Mouse (Mus musculus): ENCODE measurements around the gene Mdn1. TPM values are rescaled to one million over a fixed set of nuclear protein-coding genes. Genes with fewer than 3 reads are reported as not detected.

Gene Mdn1
- 10 to 100 TPM; 27.7 to 29.6 TPM for total RNA-seq (2021)
- long read RNA-seq, experiment 1, partial matches to known transcripts: 1 of 1 reads
- long read RNA-seq, experiment 1, other reads (novel, unspliced or antisense): 0 of 1 reads
- long read RNA-seq, experiment 2, partial matches to known transcripts: 1 of 3 reads
- long read RNA-seq, experiment 2, other reads (novel, unspliced or antisense): 2 of 3 reads

DNA sequence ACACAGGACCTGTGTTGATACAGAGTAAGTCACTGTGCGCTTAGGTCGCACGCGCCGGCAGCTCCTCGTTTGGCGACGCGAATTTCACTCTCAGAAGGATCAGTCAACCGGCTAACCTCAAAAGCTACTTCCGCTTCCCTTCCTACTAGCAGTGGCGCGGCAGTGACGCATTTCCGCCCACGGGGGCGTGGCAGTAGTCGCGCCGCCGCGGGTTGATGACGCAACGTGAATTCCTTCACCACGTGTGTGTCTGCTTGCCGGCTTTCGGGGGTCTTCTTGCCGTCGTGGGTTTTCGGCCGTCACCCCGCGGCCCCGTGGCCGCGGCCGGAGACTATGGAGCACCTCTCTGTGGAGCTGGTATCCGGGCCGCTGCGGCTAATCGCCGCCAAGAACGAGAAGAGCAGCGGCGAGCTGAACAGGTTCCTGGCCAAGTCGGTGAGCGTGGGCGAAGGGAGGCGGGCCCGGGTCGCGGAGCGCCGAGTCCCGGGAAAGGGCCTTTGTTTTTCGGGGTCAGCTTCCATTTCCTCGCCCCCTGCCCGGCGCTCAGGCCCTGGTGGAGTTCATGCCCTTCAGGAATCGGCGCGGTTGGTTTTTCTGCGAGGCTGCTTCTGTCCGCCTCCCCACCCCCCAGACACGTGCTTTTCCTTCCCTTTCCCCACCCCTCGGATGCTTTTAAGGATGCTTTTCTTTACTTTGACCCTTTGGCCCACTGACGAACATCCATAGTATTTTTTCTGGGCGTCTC lies at the start of gene Mdn1:
Gene Mdn1, plus strand, starts transcription at position 202 of the 745 bp plus-strand sequence.
- peak; percentile 96 to 97 for DNase-seq (ENCODE audit: low spot score in 2 of 2)

DNA sequence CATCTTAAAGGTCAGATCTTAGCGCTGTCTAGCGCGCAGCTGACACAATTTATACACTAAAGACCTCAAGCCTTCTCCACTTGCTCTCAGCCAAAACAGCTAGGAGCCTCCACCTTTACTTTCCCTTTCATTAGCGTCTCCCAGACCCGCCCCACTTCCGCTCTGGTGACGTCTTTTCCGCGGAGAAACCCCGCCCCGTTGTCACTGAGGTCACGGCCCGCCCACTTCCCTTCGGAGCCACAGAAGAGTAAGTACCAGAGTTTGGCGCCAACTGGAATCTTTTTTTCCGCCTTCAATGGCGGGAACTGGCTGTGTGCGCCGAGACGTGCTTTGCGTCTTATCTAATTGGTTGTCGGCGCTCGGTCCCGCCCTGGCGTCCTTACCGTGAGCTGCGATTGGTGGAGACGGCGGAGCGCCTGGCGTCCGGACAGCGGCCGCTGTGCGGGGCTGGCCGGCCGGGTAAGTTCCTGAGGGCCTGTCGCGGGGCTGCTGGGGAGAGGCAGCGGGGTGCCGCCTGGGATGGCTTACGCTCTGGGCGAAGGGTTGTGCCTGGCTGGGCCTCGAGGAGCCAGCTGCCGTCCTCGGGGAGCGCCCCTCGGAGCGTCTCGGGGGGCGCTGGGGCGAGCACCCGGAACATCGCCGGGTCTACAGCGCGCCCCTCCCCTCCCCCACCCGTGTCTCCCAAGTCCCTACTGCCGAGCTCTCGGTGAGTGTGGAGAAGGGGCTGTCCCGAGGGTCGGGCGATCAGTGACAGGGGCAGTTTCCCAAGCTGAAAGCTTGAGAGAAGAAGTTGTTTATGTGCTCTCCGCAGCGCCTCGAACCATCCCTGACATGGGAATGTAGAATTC lies 41.7 kb upstream of the Mdn1 start, which contains the start of gene Casp8ap2:
Gene Casp8ap2, plus strand, starts transcription at position 418 of the 848 bp plus-strand sequence.
- peak; percentile 97 for DNase-seq (ENCODE audit: low spot score in 2 of 2)

DNA sequence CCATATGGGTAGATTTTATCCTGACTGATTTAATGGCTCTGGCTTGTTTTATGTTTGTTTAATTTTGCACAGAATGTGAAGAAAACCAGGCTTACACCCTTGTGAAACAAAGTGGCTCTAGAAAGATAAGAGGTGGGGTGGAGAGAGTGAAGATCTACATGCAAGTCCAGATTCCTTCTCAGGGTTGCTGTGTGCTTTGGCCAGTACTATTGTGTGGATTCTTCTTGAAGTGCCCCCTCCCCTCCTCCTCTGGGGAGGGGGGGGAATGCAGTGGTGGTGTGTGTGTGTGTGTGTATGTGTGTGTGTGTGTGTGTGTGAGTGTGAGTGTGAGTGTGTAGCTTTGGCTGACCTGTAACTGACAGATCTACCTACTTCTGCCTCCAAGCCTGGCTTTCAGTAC lies 35.3 kb upstream of the Mdn1 start:
- DNase-seq (ENCODE audit: low spot score in 2 of 2): no peak

DNA sequence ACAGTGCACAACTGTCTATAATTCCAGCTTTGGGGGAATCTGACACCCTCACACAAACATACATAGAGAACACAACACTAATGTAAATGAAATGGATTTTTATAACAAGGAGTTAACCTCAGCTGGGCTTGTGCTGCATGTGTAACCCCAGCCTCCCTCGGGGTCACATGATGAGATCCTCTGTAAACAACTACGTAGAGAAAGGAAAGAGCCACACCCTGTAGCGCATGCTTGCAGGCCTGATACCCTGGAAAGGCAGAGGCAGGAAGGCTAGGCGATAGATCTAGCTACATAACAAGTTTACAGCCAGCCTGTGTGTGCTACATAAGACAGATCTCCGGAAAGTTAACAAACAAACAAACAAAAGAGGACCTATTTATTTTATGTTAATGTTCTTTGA lies 5.2 kb upstream of the Mdn1 start:
- no peak for DNase-seq (ENCODE audit: low spot score in 2 of 2)

GRCm38 (mm10) chr4:32656146-32656904 lies 594 bp upstream of the Mdn1 start:
- DNase-seq (ENCODE audit: low spot score in 2 of 2): no peak

- DNase-seq (ENCODE audit: low spot score in 2 of 2): no peak
These were observed 8.9 kb downstream of the Mdn1 start for GRCm38 (mm10) chr4:32665843-32666242.

- no peak for DNase-seq (ENCODE audit: low spot score in 2 of 2)
These were observed 11.4 kb downstream of the Mdn1 start for GRCm38 (mm10) chr4:32668291-32668690.

GRCm38 (mm10) chr4:32669825-32670224 lies 12.9 kb downstream of the Mdn1 start:
- no peak for DNase-seq (ENCODE audit: low spot score in 2 of 2)

- no peak for DNase-seq (ENCODE audit: low spot score in 2 of 2)
These were observed 17.1 kb downstream of the Mdn1 start for GRCm38 (mm10) chr4:32674025-32674424.

DNA sequence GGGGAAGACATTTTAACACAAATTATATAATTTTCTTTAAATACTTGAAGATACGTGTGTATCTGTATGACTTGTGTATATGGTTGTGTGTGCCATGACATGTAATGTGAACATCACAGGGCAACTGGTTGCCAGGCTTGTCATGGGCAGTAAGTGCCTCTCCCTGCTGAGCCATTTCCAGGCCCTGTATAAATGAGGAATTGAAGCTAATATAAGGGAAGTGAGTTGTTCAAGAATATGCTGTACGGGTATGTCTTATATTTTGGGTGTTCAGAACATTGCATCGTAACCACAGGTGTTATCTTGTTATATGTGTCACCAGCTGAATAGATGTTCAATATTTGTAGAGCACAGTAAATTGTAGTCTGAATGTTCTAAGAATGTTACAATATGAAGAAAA lies 20.6 kb downstream of the Mdn1 start:
- DNase-seq (ENCODE audit: low spot score in 2 of 2): no peak

DNA sequence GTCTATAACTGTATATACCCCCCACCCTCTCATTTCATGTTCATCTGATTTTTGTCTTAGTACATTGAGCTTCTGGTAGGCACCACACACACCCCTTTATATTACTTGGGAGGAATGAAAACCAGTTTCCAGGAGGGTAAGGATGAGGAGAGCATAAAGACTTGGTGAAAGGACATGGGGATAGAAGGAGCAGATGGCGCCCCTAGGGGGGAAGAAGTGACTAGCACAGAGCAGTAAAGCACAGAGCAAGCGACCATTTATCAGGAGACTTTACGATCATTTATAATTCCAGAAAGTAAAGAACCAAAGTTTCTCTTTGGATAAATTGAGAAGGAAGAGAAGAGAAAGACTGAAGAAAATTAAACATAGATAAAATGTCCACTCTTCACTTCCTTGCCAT lies 23.9 kb downstream of the Mdn1 start:
- DNase-seq (ENCODE audit: low spot score in 2 of 2): no peak

DNA sequence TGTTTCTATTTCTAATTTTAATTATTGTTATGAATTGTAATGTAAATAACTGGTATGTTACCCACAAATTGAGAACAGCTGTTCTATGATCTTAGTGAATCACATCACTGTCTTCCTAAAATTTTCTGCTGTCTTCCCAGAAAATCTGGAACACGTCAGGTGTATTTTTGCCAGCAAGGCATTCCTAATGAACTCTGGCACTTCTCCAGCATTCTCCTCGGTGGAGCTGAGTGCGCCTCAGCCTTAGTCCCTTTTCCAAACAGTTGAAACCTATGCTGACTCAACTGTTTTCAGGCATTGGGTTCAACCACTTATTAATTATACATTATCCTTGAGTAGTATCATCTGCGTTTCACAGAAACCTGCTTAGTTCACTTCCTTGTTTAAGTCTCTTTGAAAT lies 25.6 kb downstream of the Mdn1 start:
- no peak for DNase-seq (ENCODE audit: low spot score in 2 of 2)

- DNase-seq (ENCODE audit: low spot score in 2 of 2): no peak
These were observed 26.2 kb downstream of the Mdn1 start for GRCm38 (mm10) chr4:32683061-32683582.

DNA sequence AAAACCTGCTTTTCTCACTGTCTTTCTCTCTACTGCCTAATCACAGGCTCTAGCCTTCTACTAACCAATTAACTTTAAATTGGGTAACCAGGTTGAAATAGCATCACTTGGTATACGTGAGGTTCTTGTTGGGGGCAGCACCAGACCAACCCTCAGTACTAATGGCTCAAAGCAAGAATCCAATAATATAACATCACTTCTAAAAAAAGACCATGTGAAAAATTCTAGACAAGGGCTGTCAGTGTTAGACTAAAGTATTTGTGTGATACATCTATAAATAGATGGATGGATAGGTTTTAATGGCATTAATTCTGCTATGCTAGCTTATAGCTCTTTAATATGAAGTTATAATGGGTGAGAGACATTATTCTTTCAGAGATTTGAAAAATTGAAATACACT lies 60.8 kb downstream of the Mdn1 start:
- DNase-seq (ENCODE audit: low spot score in 2 of 2): no peak

DNA sequence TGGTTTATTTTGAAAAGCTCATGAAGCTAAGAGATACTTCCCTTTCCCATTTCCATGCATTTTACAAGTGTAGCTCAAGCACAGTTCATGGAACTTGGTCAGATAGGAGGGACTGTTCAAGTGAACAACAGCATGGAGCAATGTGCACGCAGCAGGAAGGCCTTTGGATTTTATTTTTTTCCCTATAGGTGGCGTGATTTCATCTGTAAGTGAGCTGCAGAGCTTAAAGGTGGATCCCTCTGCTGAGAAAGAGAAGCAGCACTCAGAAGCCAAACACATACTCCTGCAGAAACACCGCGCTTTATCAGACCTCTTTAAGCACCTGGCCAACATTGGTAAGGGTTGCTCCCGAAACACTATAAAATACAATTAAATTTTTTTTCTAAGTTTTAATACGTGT lies 88.5 kb downstream of the Mdn1 start:
- no peak for DNase-seq (ENCODE audit: low spot score in 2 of 2)

DNA sequence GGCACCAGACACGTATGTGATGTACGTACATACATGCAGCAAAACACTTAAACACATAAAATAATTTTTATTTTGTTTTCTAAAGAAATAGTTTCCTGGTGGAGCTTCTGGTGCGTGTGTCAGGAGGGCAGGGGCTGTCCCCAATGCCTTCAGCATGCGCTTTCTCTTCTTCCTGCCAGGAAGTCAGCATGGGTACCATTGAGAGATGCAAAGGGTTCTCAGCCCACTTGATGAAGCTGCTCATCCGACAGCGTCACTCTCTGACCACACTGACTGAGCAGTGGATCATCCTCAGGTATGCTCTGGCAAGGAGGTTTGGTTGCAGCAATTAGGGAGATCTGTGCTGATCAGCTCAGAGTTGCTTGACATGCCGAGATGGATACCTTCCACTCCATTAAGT lies 91.5 kb downstream of the Mdn1 start:
- DNase-seq (ENCODE audit: low spot score in 2 of 2): no peak

GRCm38 (mm10) chr4:32750711-32751110 lies 93.8 kb downstream of the Mdn1 start:
- no peak for DNase-seq (ENCODE audit: low spot score in 2 of 2)

DNA sequence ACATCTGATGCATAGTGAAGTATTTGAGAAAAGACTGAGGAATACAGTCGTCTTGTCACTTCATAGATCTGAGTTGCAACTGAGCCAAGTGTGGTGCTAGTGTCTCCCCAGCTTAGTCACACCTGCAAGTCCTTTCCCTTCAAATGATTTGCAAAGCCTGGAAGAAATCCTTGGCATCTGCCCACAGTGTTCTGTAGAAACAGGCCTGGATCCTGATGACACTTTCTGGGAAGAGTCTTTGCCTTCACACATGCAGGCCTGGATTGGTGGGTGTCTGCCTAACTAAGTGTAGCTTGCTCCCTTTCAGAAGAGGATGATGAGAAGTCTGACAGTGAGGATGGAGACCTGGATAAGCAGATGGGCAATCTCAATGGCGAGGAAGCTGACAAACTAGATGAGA lies 100.5 kb downstream of the Mdn1 start:
- no peak for DNase-seq (ENCODE audit: low spot score in 2 of 2)

- no peak for DNase-seq (ENCODE audit: low spot score in 2 of 2)
These were observed 110.6 kb downstream of the Mdn1 start for GRCm38 (mm10) chr4:32767471-32767870.

GRCm38 (mm10) chr4:32768046-32768445 lies 111.1 kb downstream of the Mdn1 start:
- no peak for DNase-seq (ENCODE audit: low spot score in 2 of 2)

- DNase-seq (ENCODE audit: low spot score in 2 of 2): no peak
These were observed 113.4 kb downstream of the Mdn1 start for GRCm38 (mm10) chr4:32770284-32770810.

Data from adrenal gland, adult 18-20 months (tissue).